Mouse (Mus musculus): ENCODE measurements around the gene Pgm5.
"Not testable (repeated sequence)": the region's sequence is repeated elsewhere in the genome, so short reads cannot be mapped to it uniquely, and the experiment has no call there.

Pgm5 gene

GRCm38 (mm10) chr19:24861612-24862451 is at the start of gene Pgm5:
Pgm5 (minus strand) TSS chr19:24861855.
- DNase-seq = peak; percentile 69

- DNase-seq = no peak
Measured at GRCm38 (mm10) chr19:24908385-24909155, 46.9 kb upstream of the Pgm5 start.

GRCm38 (mm10) chr19:24907655-24908054 is 46.0 kb upstream of the Pgm5 start:
- DNase-seq = no peak

GRCm38 (mm10) chr19:24902821-24903220 is 41.2 kb upstream of the Pgm5 start:
- DNase-seq = no peak

- no peak for DNase-seq
Measured at GRCm38 (mm10) chr19:24902256-24902655, 40.6 kb upstream of the Pgm5 start.

GRCm38 (mm10) chr19:24901666-24902065 is 40.0 kb upstream of the Pgm5 start:
- DNase-seq = no peak

- no peak for DNase-seq
Measured at GRCm38 (mm10) chr19:24900581-24901220, 39.0 kb upstream of the Pgm5 start, which contains the start of gene Foxd4. Foxd4 (minus strand) TSS chr19:24901197.

GRCm38 (mm10) chr19:24899578-24900544 is 38.2 kb upstream of the Pgm5 start:
- DNase-seq = peak; percentile 6

- peak; percentile 3 for DNase-seq
Measured at GRCm38 (mm10) chr19:24898737-24899577, 37.3 kb upstream of the Pgm5 start.

- no peak for DNase-seq
Measured at GRCm38 (mm10) chr19:24897896-24898736, 36.5 kb upstream of the Pgm5 start.

- peak; percentile 9 for DNase-seq
Measured at GRCm38 (mm10) chr19:24897006-24897895, 35.6 kb upstream of the Pgm5 start.

- no peak for DNase-seq
Measured at GRCm38 (mm10) chr19:24896536-24896935, 34.9 kb upstream of the Pgm5 start.

GRCm38 (mm10) chr19:24886888-24887287 is 25.2 kb upstream of the Pgm5 start:
- no peak for DNase-seq

- peak; percentile 66 for DNase-seq
Measured at GRCm38 (mm10) chr19:24885504-24885903, 23.8 kb upstream of the Pgm5 start.

- DNase-seq = no peak
Measured at GRCm38 (mm10) chr19:24881237-24881636, 19.6 kb upstream of the Pgm5 start.

- DNase-seq = not testable (repeated sequence)
Measured at GRCm38 (mm10) chr19:24875129-24875870, 13.6 kb upstream of the Pgm5 start, which contains the start of gene Gm10053. Gm10053 (plus strand) TSS chr19:24875686.

GRCm38 (mm10) chr19:24873873-24874272 is 12.2 kb upstream of the Pgm5 start:
- DNase-seq = no peak

GRCm38 (mm10) chr19:24871037-24871635 is 9.5 kb upstream of the Pgm5 start:
- DNase-seq = peak; percentile 73
